Mouse (Mus musculus): ENCODE measurements around the gene Dmrtb1.

Gene Dmrtb1

DNA sequence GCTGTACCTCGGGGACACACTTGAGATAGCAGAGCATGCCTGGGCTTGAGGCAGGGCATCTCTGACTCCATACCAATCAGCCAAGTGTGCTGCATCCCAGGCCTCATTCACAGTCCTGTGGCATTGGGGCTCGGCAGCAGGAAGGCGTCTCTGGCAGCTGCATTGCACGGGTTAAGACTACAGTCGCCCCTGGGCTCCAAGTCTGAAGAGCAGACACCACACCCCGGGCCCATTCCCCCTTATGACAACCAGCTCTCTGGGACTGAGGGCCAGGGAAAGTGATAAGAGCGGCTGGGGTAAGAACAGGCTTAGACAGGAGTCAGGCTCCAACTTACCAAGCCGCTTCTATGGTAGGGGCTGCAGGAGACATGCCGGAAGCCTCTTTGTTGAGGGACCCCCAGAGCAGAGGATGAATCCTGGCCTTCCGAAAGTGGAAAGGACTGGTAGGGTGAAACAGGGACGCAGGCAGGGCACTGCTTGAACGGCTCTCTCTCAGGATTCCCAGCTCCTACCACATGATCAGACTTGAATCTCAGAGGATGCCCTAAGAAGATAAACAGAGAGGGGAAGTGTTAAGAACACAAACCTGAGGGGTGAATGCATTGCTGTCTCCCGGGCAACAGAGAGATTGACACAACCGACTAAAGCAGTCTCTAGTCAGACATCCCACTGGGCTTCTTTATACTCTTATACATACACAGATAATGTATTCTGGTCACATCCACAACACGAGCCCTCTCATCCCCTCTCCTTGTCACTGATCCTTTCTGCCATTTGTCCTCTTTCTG lies 3.5 kb downstream of the Dmrtb1 start:
- DNase-seq = no peak

DNA sequence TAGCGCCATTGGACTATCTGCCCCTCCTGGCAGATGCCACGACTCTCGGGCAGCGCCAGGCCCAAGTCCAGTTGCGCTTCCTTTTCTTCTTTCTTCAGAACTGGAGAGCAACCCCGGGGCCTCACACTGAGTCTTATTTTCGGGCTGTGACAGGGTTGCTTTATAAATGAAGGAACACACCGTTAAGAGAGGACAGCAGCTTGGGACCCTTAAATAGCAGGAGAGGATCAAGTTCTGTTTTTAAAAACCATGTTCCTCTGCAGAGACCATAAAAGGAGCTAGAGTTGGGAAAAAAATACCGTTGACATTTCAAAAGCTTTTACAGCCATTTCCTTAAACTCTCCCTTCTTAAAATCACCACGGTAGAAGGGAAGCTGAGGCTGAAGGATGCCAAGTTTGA lies 8.4 kb downstream of the Dmrtb1 start:
- DNase-seq = no peak

DNA sequence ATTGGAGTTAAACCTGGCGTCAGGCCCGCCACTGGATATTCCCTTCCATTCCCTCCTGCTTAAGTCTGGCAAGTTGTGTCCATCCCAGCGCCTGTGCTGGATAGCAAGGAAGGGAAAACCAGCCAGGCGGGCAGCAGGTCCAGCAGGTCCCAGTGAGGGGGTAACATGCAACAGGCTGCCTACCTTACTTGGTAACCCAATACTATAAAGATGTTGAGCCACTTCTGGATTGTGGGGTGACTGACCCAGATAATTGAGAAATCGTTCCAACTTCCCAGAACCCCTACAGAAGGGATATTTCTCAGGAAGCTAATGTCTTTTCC lies 9.7 kb downstream of the Dmrtb1 start:
- no peak for DNase-seq

DNA sequence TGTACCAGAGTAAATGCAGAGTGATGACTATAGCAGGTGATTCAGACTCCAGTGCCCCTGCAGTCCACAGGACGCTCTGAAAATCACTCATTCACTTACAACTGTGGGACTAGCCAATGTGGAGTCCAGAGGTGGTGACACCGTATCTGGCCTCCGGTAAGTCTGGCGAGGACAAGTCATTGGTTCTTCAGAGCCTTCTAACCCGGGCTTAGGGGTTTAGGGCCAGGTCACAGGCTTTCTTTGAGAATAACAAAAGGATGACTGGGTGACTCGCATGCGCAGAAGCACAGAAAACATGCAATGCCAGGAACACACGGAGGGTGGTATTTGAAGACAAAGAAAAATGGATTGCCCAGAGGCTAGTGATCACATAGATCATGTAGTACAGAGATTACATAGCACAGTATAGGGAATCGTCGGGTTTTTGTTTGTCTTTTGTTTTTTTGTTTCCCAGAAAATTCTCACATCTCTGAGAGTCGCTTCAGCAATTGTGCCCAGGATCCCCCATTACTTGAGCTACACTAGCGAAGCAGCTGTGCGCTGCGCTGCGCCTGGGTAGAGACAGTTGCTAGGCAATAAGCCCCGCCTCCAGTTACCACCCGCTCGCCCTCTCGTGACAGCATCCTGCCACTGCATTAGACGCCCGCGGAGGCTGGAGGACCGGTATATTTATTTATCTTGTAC lies 10.2 kb downstream of the Dmrtb1 start:
- DNase-seq = peak; percentile 16

DNA sequence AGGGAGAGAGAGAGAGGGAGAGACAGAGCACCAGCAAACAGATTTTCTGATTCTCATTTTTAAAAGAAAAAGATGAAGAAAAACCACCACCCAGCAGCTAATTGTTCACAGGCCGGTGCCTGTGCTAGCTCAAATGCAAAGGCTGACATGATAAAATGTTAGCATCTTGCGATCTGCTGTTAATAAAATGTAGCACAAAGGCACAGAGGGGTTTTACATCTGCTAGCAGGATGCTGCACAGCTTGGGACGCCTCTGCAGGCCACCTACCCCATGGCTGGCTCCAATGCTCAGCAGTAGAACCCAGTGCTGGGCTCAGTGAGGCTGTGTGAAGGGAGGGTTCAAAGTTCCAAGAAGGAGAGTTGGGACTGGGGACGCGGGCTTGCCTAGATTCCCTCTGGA lies 13.3 kb downstream of the Dmrtb1 start:
- no peak for DNase-seq

DNA sequence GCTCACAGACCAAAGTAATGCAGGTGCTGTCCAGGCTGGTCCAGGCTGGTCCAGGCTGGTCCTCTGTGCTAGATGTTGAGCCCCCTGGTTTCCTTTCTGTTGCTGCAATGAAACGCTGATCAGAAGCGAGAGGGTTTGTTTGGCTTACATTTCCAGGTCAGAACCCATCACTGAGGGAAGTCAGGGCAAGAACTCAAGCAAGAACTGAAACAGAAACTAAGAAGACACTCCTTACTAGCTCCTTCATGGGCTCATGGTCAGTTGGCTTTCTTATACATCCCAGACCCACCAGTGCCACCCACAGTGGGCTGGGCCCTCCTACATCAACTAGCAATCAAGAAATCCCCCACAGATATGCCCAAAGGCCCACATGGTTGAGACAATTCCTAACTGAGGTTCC lies 15.5 kb downstream of the Dmrtb1 start:
- no peak for DNase-seq

DNA sequence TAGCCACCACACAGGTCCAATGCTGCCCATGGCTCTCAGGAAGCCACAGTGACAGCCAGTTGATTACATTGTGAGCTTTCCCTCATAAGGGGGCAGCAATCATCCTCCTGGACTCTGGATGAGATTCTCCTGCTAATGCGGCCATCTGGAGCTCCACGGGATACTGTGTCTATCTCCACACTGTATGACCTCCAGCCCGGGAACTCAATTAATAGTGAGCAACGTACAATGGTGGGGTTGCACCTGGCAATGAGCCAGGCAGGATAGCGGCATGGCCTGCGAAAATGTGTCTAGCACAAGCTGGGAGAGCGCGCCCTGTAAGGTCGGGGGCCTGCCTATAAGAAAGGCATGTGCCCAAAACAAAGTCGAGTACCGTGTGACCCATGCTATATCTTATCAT lies 23.4 kb downstream of the Dmrtb1 start:
- peak; percentile 33 for DNase-seq

DNA sequence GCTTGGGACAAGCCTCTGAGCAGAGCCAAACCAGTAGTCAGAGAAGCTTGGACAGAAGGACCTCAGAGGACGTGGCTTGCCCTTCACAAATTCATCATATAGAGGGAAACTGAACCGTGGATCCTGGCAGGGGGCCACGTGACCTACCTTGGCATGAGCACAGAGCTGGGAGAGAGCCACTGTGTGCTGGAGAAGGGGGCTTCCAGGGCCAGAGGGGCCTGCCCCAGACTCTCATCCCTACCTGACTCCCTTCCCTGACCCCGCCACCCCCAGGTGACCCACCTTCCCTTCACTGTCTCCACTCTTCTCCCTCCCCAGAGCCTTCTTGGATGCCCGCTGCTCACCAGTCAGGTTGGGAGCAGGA lies 30.8 kb downstream of the Dmrtb1 start:
- DNase-seq = no peak

DNA sequence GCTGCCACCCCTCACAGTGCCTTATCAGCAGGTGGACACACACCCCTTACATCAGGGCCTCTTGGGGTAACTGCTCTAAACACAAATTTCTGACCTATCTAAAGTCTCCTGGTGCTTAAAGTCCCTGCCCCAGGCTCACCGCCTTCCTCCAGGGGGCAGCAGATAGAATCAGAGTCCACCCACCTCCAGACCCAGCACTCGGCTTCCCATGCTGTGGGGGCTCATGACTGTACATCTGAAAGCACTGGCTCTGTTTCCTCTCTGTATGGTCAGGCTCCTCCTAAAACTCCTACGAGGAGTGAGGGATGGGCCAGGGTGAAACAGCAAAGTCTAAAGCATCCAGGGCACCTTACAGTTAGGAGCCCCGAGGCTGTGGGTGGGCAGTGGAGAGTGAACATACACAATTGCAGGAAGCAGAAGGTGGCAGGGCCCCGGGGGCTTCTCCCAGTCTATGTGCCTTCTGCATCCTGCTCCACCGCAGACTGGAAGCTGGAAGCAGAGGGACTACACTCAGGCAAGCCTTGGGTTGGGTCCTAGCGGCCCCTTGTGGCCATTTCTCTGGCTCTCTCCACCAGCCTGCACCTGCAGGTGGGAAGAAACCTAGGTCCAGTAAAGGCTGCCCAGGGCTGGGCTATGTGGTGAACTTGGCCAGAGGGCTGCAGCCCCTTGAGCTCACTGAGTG lies 31.3 kb downstream of the Dmrtb1 start:
- peak; percentile 62 for DNase-seq

DNA sequence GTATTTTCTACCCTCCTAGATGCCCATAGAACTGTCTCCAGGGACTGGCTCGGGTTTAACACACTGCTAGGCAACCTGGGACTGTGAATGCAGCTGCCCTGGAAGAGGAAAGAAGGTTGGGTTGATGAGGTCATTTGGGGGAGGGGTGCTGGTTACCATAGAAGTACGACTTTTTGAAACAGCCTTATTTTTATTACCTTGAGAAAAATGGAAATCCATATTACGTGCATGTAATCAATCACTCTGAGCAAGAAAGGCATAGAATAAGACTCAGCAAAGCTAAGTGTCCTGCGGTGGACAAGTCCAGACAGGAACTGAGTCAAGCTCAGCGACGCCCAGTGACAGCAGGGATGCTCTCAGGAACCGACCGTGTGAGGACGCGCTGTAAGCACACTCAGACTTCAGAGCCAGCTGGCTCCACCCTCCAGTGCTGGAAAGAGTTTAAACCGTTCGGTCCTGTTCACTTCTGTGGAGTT lies 33.0 kb downstream of the Dmrtb1 start:
- no peak for DNase-seq

DNA sequence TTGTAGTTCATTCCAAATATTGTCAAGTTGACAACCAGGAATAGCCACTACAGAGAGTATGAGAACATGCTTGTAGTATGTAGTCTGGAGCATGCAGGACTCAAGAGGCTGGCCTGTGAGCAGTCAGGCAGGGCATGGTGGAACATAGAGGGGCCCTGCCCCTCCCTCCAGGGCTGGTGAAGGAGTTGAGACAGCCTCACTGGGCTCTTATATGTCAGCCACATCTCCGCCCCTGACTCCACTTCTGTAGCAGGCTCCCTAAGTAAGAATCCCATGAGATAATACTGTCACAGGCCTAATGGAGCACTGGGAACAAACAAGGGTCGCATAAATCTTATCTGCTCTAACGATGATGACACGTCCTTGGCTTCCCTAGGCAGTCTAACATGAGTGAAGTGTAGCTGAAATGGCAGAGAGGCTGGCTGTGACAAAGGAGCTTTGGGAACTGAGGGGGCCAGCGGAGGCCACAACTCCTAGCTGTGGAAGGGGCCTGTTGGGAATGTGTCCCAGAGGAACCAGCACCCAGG lies 35.0 kb downstream of the Dmrtb1 start:
- DNase-seq = no peak

DNA sequence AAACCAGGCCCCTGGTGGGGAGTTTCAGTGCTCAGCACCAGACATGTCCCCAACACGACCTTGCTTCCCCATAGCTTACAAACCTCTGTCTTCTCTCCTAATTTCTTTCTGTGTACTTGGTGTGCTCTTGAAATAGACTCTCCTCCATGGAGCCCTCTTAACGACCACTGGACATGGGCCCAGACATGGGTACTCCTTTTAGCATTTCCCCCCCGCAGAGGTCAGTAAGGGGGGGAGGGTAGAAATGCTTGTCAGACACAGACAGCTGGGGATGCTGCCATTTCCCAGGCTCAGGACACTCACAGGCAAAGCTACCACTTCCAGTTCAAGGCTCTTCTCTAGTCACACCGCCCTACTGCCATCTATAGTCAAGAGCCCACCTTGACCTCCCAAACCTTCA lies 42.4 kb downstream of the Dmrtb1 start:
- DNase-seq = no peak

DNA sequence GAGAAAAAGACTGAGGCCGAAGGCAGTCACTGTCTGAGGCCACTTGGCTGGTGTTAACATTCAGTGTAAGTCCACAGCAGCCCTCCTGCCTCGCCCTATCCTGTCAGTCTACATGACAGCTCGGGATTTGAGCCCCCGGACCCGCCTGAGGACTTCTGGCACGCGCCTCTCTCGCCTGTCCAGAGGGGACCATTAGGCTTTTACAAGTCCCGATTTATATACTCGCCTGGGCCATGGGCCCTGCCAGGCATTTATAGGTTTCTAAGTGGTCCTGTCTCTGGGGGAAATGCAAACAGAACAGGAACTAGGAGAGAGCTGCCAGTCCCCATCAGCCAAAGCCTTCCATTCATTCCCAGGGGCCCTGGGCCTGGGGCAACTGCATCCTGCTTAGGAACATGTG lies 45.7 kb downstream of the Dmrtb1 start:
- DNase-seq = no peak

DNA sequence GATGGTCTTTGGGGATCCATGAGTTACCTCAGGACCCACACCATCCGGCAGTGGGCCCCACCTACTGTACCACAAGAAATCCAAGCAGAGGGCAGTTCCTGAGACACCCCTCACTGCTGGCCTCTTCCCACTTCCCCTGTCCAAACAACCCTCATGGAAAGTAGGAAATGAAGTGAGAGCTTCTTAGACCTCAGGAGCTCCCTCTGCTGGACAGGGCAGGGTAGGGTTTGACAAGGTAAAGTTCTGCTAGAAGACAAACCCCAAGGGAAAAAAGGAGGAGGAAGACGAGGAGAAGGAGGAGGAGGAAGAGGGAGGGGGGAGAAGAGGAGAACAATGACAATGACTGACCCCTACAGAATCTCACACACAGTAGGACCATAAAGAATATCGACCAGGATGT lies 46.4 kb downstream of the Dmrtb1 start:
- DNase-seq = no peak

DNA sequence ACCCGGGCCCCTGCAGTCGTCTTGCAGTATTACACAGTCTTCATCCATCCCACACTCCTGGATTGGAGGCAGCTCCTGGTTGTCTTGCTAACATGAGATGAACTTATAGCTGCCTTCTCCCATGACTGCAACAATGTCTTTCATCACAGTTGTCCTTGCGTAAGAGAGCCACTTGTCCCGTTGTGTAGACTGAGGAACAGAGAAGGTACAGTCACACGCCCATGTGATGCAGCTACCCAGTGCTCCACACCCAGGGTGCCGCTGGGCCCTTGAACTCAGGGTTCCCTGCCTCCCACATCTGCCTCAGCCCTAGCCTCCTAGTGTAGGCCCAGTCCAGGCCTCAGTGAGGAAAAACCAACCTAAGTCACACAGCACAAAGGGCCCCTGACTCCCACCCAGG lies 47.9 kb downstream of the Dmrtb1 start:
- no peak for DNase-seq

DNA sequence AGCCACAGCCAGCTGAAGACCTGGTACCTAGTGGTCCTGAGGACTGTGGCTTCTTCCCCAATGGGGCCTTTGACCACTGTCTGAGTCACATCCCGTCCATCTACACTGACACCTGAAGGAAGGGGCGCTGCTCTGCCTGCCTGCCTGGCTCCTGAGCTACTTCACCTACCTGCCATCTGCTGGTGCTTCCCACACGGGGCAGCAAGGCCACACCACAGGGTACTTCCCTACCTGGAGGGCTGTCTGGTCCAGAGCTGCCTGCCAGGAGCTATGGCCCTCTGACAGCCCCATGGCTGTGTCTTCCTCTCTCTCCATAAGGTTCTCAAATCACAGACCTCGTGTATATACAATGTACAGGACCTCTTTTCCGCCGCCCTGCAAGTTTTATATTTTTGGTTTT lies 49.4 kb downstream of the Dmrtb1 start:
- DNase-seq = peak; percentile 33

DNA sequence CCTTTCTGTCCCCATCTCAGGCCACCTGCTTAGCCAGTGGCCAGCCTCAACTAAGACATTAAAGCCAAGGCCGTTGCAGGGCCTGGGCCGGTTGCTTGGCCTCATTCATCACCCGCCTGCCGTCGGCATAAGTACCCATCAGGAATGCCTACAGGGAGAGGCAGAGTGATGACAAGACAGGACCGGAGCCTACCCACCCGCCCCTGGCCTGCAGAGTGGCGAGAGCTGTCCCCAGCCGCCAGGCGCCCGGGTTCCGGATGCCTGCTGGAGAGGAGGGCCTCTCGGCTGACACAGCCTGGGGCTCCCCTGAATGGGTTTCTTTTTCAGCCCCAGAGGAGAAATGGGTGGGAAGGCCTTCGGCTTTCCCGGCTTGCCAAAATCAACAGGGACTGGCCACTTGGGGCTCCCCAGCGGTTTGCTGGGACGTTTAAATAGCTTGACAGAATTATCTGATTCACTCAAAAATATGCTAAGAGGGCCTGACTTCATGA lies 55.1 kb downstream of the Dmrtb1 start:
- DNase-seq = no peak

DNA sequence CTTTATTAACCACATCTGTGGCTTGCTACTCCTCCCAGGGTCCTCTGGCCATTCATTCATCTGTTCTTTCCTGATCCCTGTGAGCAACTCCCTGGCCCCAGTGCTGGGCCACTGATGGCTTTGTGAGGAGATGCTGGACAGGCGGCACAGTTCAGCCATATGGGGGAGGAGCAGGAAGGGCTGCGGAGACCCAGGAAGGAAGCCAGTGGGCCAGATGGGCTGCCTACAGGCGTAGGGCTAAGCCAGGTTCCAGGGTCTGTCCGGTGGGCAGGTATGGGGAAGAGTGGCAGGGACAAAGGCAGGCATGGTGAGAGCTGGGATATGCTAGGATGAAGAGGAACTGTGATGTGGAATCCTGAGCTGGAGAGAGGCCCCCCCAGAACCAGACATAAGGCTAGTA lies 55.8 kb downstream of the Dmrtb1 start:
- DNase-seq = peak; percentile 76
